Mouse (Mus musculus): ENCODE data around the gene Inafm2.

DNA sequence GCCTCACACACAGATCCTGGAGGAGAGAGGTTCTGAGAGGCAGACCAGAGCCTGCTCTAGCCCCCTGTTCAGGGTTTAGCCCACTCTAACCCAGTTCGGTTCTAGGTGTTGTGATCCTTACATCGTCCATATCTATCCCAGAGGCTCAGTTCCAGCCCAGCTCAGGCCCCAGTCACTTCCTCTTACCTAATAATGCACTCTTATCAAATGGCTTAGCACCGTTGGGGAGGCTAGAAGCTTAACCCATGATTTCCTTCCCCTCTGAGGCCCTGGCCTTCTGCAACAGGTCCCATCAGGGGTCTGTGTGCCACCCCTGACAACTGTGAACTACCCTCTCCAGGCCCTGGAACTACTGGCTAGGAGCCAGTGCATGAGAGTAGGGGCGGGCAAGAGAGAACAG is 16.4 kb upstream of the Inafm2 start:
- TF ChIP-seq POLR2A (IDR thresholded peaks at IDR 0.05; ENCODE audit: low read depth, low read length) (no peak), CTCF (IDR thresholded peaks at IDR 0.05; ENCODE audit: extremely low read depth, insufficient read length, insufficient replicate concordance, low read depth, low read length) (no peak)
